Mouse (Mus musculus) lung, postnatal 36 days (tissue): ENCODE results near the gene Nup98.

Source experiments
- DNase-seq: peaks from one replicate; pipeline ENCODE4 v3.0.0; 2022; ENCODE audit warnings: mixed read lengths

Nup98 gene

DNA sequence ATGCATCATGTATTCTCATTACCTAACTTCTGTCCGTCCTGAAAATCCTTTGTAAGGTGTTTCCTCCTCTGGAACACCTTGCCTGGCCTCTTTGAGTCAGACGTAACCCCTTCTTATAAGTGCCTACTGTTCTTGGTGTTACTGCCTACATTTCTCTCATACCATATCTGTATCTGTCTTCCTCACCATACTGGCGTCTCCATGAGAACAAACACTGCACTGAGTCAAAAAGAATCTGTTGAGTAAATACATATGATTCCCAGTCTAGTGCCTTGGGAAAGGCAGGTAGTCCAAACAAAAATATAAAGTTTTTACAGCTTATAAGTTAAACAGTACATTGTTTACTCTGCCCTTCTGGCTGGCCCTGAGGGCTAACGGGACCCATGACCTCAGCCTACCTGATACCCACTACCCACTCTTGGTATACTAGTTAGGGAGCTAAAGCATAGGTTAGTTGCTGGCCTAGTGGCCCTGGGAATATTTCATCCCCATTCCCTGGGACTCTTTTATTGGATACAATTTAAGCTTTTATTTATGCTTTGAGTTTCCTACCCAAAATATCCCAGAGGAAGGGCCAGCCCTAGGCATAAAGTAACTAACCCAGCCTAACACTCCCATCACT lies 18.2 kb upstream of the Nup98 start:
- DNase-seq: no peak

DNA sequence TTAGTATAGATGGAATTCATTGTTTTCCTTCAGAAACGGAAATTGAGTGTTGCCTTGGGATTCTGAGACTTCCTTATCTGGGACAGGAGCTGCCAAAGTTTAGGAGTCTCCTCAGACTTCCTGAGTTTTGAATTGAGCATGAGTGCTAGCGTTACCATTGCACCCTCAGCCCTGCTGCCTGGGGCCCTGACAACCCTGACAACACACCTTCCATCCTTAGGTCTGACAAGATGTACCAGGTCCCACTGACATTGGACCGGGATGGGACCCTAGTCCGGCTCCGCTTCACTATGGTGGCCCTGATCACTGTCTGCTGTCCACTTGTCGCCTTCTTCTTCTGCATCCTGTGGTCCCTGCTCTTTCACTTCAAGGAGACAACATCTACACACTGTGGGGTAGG lies 16.1 kb upstream of the Nup98 start:
- DNase-seq: no peak

DNA sequence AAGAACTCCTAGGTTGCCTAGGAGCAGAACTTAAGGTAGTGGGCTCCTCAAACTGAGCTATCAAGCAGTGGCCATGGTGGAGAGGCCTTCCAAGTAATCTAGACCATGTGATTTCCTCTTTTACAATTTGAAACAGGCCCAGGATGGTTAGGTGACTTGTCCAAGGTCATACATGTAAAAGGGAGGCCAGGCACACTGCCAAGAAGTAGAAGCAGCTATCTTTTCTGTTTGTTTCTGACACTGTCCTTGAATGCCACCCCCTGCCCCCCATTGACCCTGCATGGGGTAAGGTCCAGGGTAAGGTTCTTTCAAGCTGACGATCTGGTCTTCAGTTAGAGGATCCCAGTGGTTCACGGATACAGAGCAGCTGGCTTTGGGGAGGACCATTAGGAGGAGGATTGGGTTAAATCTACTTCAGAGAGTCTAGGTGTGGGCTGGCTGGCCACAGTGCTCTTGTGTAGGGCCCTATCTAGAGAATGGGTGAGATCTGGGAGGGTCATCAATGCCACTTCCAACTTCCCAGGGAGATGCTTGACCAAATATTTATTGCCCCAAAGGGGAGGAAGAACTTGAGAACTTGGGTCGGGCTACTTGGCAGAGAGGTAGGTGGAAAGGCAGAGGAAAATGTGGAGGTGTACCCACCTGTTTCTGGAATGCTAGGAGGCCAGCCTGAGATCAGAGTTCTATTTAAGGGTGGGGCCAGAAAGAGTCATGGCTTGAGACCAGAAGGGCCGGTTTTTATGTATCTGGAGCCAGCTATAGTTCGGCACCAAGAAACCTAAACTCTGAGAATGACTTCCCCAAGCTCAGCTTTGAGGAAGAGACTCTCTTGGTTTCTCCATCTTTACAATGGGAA lies 14.1 kb upstream of the Nup98 start:
- peak; percentile 67 for DNase-seq

DNA sequence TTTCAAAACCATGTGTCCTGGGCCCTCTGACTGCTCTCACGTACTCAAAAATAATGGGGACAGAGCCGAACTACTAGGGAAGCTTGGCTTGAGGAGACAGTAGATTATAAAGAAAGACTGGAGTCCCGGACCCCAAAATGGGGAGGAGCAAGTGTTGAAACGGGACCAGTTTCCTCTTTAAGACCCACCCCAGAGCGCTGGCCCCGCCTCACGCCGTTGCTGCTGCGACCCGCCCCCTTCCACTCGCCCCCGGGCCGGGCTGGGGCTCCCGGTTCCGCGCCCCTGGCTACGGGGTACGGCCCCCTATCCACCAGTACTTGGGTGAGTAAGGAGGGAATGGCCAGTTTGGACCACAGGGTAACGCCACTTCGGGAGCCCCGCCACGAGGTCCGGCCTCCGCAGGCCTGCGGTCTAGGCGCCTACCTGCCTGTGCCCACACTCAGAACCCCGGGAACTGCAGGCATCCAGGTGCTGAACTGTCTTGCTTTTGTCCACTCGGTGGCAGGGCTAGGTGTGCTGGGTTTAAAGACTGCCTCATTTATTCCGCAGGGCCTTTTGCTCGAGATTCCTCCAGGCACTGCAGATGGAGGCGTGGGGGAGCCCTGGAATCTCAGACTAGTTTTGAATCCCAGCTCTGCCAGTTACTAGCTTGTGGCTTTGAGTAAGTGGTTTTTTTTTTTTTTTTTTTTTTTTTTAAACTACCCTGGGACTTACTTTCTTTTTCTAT lies 13.0 kb upstream of the Nup98 start:
- peak; percentile 88 for DNase-seq

DNA sequence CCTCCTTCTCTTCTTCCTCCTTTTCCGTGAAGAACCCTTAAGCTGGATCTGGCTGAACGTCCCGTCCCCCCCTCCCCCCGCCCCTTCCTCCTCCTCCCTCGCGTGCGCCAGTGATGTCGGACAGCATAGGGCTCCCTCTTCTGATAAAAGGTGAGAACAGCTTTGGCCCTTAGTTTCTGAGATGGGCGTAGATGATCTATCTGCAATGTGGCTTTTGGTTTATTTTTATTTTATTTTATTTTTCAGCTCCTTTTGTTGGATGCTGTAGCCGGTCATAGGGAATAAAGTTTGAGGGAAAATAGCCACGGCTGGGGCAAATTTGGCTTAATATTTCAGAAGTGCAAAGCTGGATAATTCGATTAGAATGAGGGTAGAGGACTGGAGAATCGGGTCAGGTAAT lies 12.4 kb upstream of the Nup98 start:
- DNase-seq: peak; percentile 78

DNA sequence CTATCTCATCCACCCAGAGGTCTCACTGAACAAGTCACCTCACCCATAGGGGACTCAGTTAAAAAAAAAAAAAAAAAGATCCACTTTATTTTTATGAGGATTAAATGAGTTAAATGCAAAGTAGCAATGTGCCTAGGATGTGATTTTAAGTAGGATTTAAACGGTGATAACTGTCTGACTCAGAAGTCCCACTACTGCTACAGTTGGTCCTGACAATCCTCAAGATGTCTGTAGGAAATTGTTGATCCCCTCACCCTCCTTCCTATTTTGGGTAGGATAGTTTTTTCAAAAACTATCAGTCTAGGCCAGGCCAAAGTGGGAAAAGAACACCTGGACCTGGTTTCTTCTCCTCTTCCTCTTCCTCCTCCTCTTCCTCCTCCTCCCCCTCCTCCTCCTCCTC lies 11.9 kb upstream of the Nup98 start:
- DNase-seq: no peak

DNA sequence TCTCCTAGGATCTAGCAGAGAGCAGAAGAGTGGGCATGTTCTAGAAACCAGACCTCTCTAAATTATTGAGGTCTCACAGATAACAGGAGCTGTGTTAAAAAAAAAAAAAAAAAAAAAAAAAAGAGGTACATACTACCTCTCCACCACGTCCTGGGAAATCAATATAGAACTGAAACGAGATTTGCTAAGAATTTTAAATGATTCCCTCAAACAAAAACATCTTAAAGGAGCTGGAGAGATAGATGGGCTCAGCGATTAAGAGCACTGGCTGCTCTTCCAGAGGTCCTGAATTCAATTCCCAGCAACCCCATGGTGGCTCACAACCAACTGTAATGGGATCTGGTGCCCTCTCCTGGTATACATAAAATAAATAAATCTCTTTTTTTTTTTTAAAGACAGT lies 1.1 kb upstream of the Nup98 start:
- DNase-seq: no peak

DNA sequence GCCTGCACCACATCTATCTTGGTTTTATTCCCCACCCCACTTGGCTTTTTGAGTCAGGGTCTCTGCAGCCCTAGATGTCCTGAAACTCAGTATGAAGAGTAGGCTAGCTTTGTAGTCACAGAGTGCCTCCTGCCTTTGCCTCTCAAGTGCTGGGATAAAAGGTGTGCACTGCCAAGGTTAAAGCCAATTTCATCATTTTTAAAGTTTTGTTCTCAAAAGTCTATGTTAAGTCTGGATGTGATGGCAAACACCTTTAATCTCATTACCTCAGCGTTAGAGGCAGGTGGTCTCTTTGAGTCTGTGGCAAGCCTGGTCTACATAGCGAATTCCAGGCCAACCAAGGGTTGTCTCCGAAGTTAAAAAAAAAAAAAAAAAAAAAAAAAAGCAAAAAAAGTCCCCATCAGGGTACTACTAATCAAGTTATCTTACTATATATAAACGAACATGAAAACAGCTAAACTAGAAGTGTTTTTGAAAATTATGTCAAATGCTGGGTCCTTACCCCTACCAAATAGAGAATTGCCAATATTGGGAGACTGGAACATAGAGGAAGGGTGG lies 1.1 kb downstream of the Nup98 start:
- DNase-seq: no peak

DNA sequence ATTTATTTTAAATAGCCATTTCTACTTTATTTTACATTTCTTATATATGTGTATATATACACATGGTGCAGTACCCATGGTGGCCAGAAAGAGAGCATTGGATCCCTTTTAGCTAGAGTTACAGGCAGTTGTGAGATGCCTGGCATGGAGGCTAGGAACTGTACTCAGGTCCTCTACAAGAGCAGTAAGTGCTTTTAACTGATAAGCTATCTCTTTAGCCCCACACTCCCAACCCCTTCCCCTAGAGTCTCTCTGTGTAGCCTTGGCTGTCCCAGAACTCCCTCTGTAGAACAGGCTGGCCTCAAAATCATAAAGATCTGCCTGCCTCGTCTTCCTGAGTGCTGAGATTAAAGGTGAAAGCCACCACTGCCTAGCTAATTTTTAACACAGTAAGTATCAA lies 4.3 kb downstream of the Nup98 start:
- no peak for DNase-seq

DNA sequence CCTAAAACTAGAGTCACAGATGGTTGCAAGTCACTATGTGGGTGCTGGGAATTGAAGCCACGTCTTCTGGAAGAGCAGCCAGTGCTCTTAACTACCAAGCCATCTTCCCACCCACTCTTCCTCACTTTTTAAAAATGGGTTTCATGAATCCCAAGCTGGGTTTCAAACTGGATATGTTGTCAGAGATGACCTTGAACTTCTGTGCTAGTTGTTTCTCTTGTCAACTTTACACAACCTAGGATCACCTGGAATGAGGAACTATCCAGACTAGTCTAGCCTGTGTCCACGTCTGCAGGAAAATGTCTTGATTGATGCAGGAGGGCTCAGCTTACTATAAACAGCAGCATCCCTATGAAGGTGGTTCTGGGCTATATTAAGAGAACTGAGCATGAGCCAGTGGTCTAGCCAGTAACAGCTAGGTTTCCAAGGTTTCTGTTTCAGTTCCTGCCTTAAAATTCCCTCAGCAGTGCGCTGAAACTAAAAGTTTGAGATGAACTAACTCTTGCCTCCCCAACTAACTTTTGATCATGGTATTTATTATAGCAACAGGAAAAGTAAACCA lies 5.6 kb downstream of the Nup98 start:
- DNase-seq: no peak

DNA sequence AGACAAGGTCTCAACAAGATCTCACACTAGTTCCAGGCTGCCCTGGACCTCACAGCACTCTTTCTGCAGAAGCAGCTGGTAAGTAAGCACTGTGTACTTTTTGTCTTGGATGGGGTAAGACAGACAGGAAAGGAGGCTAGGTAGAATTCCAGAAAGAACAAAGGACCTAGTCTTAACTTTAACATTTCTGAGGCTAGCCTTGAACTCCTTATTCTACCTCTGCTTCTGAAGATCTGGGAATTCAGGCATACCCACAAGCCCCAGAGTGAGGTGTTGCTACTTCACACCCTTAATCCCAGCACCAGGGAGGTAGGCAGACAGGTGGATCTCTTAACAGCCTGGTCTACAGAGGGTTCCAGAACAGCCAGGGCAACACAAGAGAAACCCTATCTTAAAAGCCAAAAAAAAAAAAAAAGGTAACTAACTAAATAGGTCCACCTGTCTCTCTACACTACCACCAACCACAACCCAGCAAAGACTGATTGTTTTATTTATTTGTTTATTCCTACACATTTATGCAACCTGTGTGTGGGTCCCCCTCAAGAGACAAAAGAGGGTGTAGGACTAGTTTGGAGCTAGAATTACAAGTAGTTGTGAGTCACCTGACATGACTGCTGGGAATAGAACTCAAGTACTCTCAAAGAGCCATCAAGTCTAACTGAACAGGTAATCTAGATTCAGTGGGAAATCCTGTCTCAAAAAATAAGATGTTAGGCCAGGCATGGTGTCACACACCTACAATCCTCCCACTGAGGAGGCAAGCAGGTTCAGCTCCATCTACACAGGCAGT lies 8.8 kb downstream of the Nup98 start:
- DNase-seq: peak; percentile 37

DNA sequence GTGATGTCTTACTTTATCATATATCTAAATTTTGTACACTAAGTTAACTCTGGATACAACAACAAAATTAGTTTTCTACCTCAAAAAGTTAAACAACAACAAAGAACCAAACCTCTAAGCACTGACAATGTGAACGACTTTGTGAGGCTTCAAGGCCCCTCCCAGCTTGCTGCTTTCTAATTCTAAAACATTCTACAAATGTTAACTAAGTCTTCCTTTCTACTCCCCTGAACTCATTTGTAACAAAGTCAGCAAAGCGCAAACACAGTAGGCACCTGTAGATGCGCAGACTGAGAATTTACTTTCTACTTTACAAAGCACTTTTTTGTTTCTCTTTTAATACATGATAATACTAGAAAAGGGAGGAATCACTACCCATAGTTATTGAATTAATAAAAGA lies 9.4 kb downstream of the Nup98 start:
- DNase-seq: no peak

DNA sequence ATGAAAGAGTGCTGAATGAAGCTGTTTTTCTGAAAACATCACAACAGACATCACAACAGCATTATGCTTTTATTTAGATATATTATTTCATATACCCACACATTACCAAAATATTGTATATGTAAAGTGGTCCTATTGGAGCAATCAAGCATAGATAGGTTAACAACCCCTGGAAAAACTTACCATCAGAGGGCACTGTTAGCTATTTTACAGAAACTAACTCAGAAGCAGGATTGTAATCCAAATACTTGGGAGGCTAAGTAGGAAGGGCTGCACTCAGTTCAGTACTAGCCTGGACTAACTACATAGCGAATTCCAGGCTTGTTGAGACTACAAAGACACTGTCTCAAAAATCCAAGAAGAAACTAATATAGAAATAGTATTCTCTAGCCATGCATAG lies 17.6 kb downstream of the Nup98 start:
- DNase-seq: peak; percentile 63

DNA sequence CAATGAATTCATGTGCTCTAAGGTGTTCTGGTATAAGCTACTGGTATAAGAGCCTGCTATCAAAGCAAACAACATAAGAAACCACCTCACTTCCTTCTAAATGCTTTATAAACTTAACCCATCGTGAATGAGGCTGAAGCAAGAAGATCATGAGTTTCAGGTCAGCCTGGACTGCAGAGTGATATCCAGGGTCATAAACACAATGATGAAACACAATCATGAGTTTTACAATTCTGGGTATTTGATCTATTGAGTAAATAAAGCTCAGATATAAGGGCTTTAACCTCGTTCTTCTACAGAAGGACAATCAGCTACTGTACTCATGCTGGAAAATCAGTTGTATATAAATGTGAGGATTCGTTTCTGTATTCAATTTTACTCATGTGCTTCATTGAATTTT lies 26.1 kb downstream of the Nup98 start:
- no peak for DNase-seq

DNA sequence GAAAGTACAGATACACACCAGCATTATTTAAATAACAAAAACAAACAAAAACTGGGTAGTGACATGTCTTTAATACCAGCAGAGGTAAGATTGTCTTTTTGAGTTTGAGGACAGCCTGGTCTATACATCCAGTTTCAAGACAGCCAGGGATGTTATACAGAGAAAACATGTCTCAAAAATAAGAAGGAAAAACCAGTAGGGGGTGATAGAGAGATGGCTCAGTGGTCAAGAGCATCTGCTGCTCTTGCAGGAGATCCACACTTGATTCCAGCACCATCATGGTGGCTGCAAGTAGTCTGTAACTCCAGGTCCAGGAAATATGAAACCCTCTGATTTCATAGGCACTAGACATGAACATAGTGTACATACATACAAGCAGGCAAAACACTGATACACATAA lies 39.7 kb downstream of the Nup98 start:
- DNase-seq: no peak

DNA sequence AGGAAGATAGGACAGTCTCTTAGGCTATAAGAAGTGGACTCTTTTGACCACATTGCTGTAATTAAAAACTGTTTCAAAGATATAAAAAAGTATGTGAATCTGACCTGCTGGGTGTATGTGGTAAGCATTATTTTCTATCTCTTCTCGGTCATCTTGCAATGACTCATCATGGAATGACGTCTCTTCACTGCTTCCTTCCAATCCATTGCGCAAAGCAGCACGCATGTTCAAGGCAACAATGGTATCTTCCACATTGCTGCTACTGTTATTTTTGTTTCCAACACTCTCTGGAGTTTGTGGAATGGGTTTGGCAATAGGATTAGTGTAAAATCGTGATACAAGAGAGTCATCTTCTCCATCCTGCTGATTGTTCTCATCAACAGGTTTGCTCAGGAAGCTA lies 56.3 kb downstream of the Nup98 start:
- DNase-seq: no peak

DNA sequence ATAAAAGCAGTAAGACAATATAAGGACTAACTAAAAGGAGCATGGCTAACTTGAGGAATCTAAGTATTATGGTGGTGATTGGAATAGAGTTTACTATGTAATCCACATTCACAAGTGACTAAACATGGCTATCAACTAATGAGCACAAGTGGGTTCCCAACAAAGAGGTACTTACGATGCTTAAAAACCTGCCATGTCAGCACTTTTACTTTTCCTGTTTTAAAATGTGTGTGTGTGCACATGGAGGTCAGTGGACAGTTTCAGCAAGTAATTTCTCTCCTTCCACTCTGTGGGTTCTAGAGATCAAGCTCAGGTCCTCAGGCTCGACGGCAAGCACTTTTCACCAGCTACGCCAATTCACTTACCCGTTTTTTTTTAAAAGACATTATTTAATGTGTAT lies 72.1 kb downstream of the Nup98 start:
- DNase-seq: no peak

DNA sequence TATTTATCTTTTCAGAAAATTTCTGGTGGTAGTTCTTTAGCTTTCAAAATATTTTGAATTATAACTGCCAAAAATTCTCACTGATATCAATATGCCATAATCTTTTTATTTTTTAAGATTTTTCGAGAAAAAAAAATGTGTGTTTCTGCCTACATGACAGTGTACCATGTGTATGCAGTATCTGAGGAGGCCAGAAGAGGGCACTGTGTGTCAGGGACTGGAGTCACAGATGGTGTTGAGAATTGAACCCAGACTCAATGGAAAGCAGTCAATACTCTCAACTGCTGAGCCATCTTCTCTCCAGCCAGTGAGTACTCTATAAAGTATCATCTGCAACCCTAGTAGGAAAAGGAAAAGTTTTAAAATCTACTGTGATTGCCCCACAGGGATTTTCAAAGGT lies 72.5 kb downstream of the Nup98 start:
- peak; percentile 46 for DNase-seq

DNA sequence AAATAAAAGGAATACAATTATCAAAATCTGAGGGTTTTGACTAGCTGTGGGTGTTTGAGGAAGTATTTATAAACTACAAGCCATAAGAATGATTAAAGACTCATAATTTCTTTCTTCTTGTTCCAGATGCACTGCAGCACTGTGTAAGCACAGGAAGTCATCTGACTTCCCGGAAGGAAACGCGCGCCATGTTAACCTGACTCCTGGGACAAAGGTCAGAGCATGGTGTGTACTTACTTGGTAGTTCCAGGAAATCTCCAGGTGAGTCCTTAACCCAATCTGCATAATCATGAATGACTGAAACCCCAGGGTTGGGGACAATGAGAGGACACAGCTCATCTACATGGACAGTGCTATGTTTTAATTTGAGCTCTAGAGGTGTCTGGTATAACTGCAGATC lies 77.6 kb downstream of the Nup98 start:
- DNase-seq: peak; percentile 52

DNA sequence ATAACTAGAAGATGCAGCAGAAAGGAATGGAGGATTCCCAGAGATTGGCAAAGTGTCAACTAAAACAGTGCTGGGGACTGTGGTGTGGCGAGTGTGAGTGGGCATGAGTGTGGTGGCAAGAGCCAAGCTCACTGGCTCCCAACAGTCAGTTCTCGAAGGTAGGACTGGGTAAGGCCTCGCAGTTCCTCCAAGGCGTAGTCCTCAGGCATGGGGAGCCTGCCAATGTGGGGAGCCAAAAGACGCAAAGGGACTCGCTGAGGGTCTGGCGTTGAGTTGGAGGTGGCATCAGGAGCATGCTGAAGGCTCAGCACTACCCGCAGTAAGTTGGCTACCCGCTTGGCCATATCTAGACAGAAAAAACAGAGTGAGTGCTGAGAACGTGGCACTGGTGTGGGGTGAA lies 89.7 kb downstream of the Nup98 start:
- DNase-seq: no peak

DNA sequence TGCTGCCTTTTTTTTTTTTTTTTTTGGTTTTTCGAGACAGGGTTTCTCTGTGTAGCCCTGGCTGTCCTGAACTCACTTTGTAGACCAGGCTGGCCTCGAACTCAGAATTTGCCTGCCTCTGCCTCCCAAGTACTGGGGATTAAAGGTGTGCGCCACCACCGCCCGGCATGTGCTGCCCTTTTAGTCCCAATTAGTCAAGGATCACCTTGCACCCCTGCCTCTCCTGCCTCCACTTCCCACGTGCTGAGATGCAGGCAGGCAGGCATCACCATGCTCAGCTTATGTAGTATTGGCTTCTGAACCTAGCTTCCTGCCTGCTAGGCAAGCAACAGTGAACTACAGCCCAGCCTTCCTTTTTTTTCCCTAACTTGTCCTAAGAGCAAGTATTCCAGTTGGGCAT lies 92.6 kb downstream of the Nup98 start:
- no peak for DNase-seq

DNA sequence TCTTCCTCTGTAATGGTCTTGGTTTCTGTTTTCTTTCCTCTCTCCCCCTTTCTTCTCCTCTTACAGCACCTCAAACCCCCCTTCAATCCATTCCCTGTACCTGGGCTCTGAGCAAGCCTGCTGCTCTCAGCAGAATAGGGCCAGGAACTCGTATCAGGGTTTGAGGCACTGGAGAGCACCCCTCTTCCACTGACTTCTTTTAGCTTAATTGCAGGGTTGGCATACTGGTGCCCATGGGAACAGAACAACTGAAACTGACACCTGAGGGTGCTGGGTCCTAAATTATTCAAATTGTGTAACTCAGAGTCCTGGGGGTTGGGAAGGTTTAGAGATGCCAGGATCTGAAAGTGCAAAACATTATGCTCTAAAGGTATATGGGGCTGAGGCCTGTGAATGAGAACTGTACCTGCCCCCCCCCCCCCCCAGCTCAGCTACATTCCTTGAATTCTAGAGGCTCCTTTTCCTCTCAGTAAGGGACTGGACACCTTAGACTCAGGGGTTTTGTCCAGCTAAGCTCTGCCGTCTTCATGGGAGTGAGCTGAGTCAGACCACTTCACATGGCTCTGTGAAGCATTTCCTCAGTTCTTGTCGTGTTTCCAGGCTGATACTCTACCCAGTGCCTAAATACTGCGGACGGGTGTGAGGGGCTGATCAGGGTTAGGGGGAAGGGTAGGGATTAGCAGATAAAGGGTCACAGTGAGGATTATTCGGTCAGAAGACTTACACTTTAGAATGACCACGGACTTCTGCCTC lies 93.2 kb downstream of the Nup98 start, which contains the start of gene Chrna10:
TSS of gene Chrna10 (minus strand) at position 250 of the 753 bp plus-strand sequence.
- DNase-seq: peak; percentile 18
